Mouse (Mus musculus): ENCODE measurements around the gene Zfp800. TPM values are rescaled to one million over a fixed set of nuclear protein-coding genes. Genes with fewer than 3 reads are reported as not detected.

Gene Zfp800
- polyA plus RNA-seq, 1 experiment, result 21.9 TPM

- Histone ChIP-seq H3K4me3 (ENCODE audit: insufficient read depth, low read length) (0 out of 2 replicates have a peak overlapping the region, but pooled peaks have one; percentile 3), H3K4me1 (ENCODE audit: control insufficient read depth, insufficient read depth, low read length) (peaks cover 5% of the 10 kb centered on the region; the same call in 1 of the 2 replicates), H3K27ac (ENCODE audit: insufficient read depth, low read length) (peak overlapping the region; percentile 45)
- TF ChIP-seq CTCF (IDR thresholded peaks at IDR 0.05; ENCODE audit: borderline replicate concordance, insufficient read depth, low read length), result no peak
- TF ChIP-seq POLR2A (IDR thresholded peaks at IDR 0.05; ENCODE audit: low read depth, low read length), result no peak
These were observed 25.0 kb upstream of the Zfp800 start for GRCm38 (mm10) chr6:28422651-28423290.

- TF ChIP-seq POLR2A (IDR thresholded peaks at IDR 0.05; ENCODE audit: low read depth, low read length) (peak; percentile 84), CTCF (IDR thresholded peaks at IDR 0.05; ENCODE audit: borderline replicate concordance, insufficient read depth, low read length) (peak; percentile 83; the same call in 1 of the 2 replicates)
- H3K4me3 ChIP-seq (ENCODE audit: insufficient read depth, low read length), result peak overlapping the region; percentile 67
- peak overlapping the region; percentile 51 for H3K27ac ChIP-seq (ENCODE audit: insufficient read depth, low read length)
- H3K4me1 ChIP-seq (ENCODE audit: control insufficient read depth, insufficient read depth, low read length), result peaks cover 5% of the 10 kb centered on the region; the same call in 1 of the 2 replicates
These were observed 23.7 kb upstream of the Zfp800 start for GRCm38 (mm10) chr6:28421469-28422000.

GRCm38 (mm10) chr6:28420865-28421264, 23.1 kb upstream of the Zfp800 start:
- Histone ChIP-seq H3K4me3 (ENCODE audit: insufficient read depth, low read length) (peak overlapping the region; percentile 67), H3K27ac (ENCODE audit: insufficient read depth, low read length) (peak overlapping the region; percentile 51), H3K4me1 (ENCODE audit: control insufficient read depth, insufficient read depth, low read length) (peaks cover 5% of the 10 kb centered on the region; the same call in 1 of the 2 replicates)
- TF ChIP-seq CTCF (IDR thresholded peaks at IDR 0.05; ENCODE audit: borderline replicate concordance, insufficient read depth, low read length) (no peak), POLR2A (IDR thresholded peaks at IDR 0.05; ENCODE audit: low read depth, low read length) (no peak)

GRCm38 (mm10) chr6:28420361-28420760, 22.6 kb upstream of the Zfp800 start:
- no peak overlapping the region for H3K27ac ChIP-seq (ENCODE audit: insufficient read depth, low read length)
- peaks cover 5% of the 10 kb centered on the region; the same call in 1 of the 2 replicates for H3K4me1 ChIP-seq (ENCODE audit: control insufficient read depth, insufficient read depth, low read length)
- H3K4me3 ChIP-seq (ENCODE audit: insufficient read depth, low read length), result peak overlapping the region; percentile 67
- TF ChIP-seq CTCF (IDR thresholded peaks at IDR 0.05; ENCODE audit: borderline replicate concordance, insufficient read depth, low read length) (no peak), POLR2A (IDR thresholded peaks at IDR 0.05; ENCODE audit: low read depth, low read length) (no peak)

GRCm38 (mm10) chr6:28419673-28420072, 21.9 kb upstream of the Zfp800 start:
- Histone ChIP-seq H3K27ac (ENCODE audit: insufficient read depth, low read length) (no peak overlapping the region), H3K4me3 (ENCODE audit: insufficient read depth, low read length) (peak overlapping the region; percentile 21), H3K4me1 (ENCODE audit: control insufficient read depth, insufficient read depth, low read length) (peaks cover 3% of the 10 kb centered on the region; the same call in 1 of the 2 replicates)
- TF ChIP-seq CTCF (IDR thresholded peaks at IDR 0.05; ENCODE audit: borderline replicate concordance, insufficient read depth, low read length) (no peak), POLR2A (IDR thresholded peaks at IDR 0.05; ENCODE audit: low read depth, low read length) (no peak)

GRCm38 (mm10) chr6:28418449-28418848, 20.6 kb upstream of the Zfp800 start:
- peaks cover 3% of the 10 kb centered on the region; the same call in 1 of the 2 replicates for H3K4me1 ChIP-seq (ENCODE audit: control insufficient read depth, insufficient read depth, low read length)
- TF ChIP-seq CTCF (IDR thresholded peaks at IDR 0.05; ENCODE audit: borderline replicate concordance, insufficient read depth, low read length) (no peak), POLR2A (IDR thresholded peaks at IDR 0.05; ENCODE audit: low read depth, low read length) (no peak)
- no peak overlapping the region for H3K4me3 ChIP-seq (ENCODE audit: insufficient read depth, low read length)
- H3K27ac ChIP-seq (ENCODE audit: insufficient read depth, low read length), result no peak overlapping the region

- Histone ChIP-seq H3K27ac (ENCODE audit: insufficient read depth, low read length) (no peak overlapping the region), H3K4me1 (ENCODE audit: control insufficient read depth, insufficient read depth, low read length) (0 out of 2 replicates have a peak, but pooled peaks cover 3% of the 10 kb centered on the region), H3K4me3 (ENCODE audit: insufficient read depth, low read length) (no peak overlapping the region)
- TF ChIP-seq POLR2A (IDR thresholded peaks at IDR 0.05; ENCODE audit: low read depth, low read length), result no peak
- no peak for TF ChIP-seq CTCF (IDR thresholded peaks at IDR 0.05; ENCODE audit: borderline replicate concordance, insufficient read depth, low read length)
These were observed 19.2 kb upstream of the Zfp800 start for GRCm38 (mm10) chr6:28416981-28417380.

- Histone ChIP-seq H3K27ac (ENCODE audit: insufficient read depth, low read length) (no peak overlapping the region), H3K4me1 (ENCODE audit: control insufficient read depth, insufficient read depth, low read length) (no peaks in the 10 kb centered on the region), H3K4me3 (ENCODE audit: insufficient read depth, low read length) (no peak overlapping the region)
- TF ChIP-seq CTCF (IDR thresholded peaks at IDR 0.05; ENCODE audit: borderline replicate concordance, insufficient read depth, low read length) (no peak), POLR2A (IDR thresholded peaks at IDR 0.05; ENCODE audit: low read depth, low read length) (no peak)
These were observed 13.4 kb upstream of the Zfp800 start for GRCm38 (mm10) chr6:28411236-28411635.

GRCm38 (mm10) chr6:28410053-28410452, 12.2 kb upstream of the Zfp800 start:
- TF ChIP-seq POLR2A (IDR thresholded peaks at IDR 0.05; ENCODE audit: low read depth, low read length), result no peak
- TF ChIP-seq CTCF (IDR thresholded peaks at IDR 0.05; ENCODE audit: borderline replicate concordance, insufficient read depth, low read length), result no peak
- Histone ChIP-seq H3K27ac (ENCODE audit: insufficient read depth, low read length) (no peak overlapping the region), H3K4me3 (ENCODE audit: insufficient read depth, low read length) (no peak overlapping the region), H3K4me1 (ENCODE audit: control insufficient read depth, insufficient read depth, low read length) (no peaks in the 10 kb centered on the region)

- TF ChIP-seq CTCF (IDR thresholded peaks at IDR 0.05; ENCODE audit: borderline replicate concordance, insufficient read depth, low read length) (no peak), POLR2A (IDR thresholded peaks at IDR 0.05; ENCODE audit: low read depth, low read length) (no peak)
- Histone ChIP-seq H3K4me3 (ENCODE audit: insufficient read depth, low read length) (no peak overlapping the region), H3K4me1 (ENCODE audit: control insufficient read depth, insufficient read depth, low read length) (no peaks in the 10 kb centered on the region), H3K27ac (ENCODE audit: insufficient read depth, low read length) (no peak overlapping the region)
These were observed 2.0 kb upstream of the Zfp800 start for GRCm38 (mm10) chr6:28399791-28400190.

All from embryonic fibroblast, embryonic 13.5 days (primary cell).